Comparison of ENCODE assay signal across 9 mouse cellular contexts in the genomic region with DNA sequence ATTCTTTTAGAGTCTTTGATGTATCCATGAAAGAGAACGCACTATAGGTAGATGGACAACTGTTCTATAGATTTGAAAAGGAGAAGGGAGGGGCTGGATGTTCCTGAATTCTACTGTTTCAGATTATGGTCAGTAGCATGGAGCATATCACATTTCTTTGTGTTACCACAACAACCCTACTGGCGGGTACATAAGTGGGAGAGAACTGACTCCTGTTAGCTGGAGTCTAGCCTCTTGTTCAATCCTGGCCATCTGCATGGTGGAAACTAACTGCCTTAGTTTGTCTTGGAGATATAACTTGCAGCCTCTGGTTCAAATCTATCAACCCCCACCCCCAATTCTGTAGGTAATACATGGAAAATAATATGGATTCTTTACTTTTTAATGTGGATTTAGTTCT. TPM values are rescaled to one million over a fixed set of nuclear protein-coding genes. Genes with fewer than 3 reads are reported as not detected.
A peak's percentile ranks its signal among the peaks of the same experiment; 100 is the strongest.
DNase-seq lines count a peak whose midpoint lies in the region; ATAC-seq lines count a peak whose summit lies in the region.
"Had no signal": no experiment of that assay in that cellular context is flagged by ENCODE, and none has a peak within 500 bp of the region (broad histone marks: within the 10 kb centered on the region; RNA-seq: fewer than 3 reads in every experiment).

No protein-coding gene starts in this region.

- no peaks in the 10 kb centered on the region for H3K27me3 ChIP-seq in heart, embryonic 10.5 days (ENCODE audit: insufficient read depth, poor library complexity, severe bottlenecking)
- H3K27me3 ChIP-seq in hindbrain, embryonic 13.5 days: peaks cover 24% of the 10 kb centered on the region
- peaks cover 72% of the 10 kb centered on the region for H3K27me3 ChIP-seq in midbrain, embryonic 10.5 days (ENCODE audit: low read depth, poor library complexity, severe bottlenecking)

- no peaks in the 10 kb centered on the region for H3K36me3 ChIP-seq in heart, embryonic 10.5 days
- H3K36me3 ChIP-seq in hindbrain, embryonic 13.5 days: no peaks in the 10 kb centered on the region
- H3K36me3 ChIP-seq in midbrain, embryonic 10.5 days: no peaks in the 10 kb centered on the region

- H3K4me1 ChIP-seq in heart, embryonic 10.5 days: peaks cover 26% of the 10 kb centered on the region
- H3K4me1 ChIP-seq in brown adipose tissue, adult 24 weeks (ENCODE audit: control insufficient read depth, insufficient read depth, insufficient read length, low read length): no peaks in the 10 kb centered on the region
- peaks cover 40% of the 10 kb centered on the region for H3K4me1 ChIP-seq in hindbrain, embryonic 13.5 days (replicated peaks)
- H3K4me1 ChIP-seq in midbrain, embryonic 10.5 days: peaks cover 61% of the 10 kb centered on the region

- H3K9me3 ChIP-seq in heart, embryonic 10.5 days: no peaks in the 10 kb centered on the region
- H3K9me3 ChIP-seq in hindbrain, embryonic 13.5 days: no peaks in the 10 kb centered on the region
- no peaks in the 10 kb centered on the region for H3K9me3 ChIP-seq in midbrain, embryonic 10.5 days (replicated peaks)

- H3K4me2 ChIP-seq in hindbrain, embryonic 13.5 days: peak overlapping the region; percentile 65

- H3K9ac ChIP-seq in hindbrain, embryonic 13.5 days: no peak overlapping the region

- intact Hi-C loops in gastrocnemius, postnatal 36 days (cut with DNase I): loop anchor here (5.0 to 10.0 kb wide), 2 partner anchors 151 to 284 kb away; no protein-coding TSS in a partner anchor

- 54% methylated on average over 2 of the region's 2 CpGs for WGBS in heart, embryonic 10.5 days
- 36% methylated on average over 2 of the region's 2 CpGs for WGBS in hindbrain, embryonic 13.5 days
- 42% methylated on average over 2 of the region's 2 CpGs for WGBS in midbrain, embryonic 10.5 days

- H3K4me3 ChIP-seq in heart, embryonic 10.5 days: peak overlapping the region; percentile 61; the same call in 1 of the 2 replicates
- peak overlapping the region; percentile 20; the same call in 1 of the 2 replicates for H3K4me3 ChIP-seq in brown adipose tissue, adult 24 weeks (ENCODE audit: insufficient read depth, low read depth, low read length)
- peak overlapping the region; percentile 50 for H3K4me3 ChIP-seq in hindbrain, embryonic 13.5 days
- peak overlapping the region; percentile 62 for H3K4me3 ChIP-seq in midbrain, embryonic 10.5 days

- H3K27ac ChIP-seq in heart, embryonic 10.5 days: peak overlapping the region; percentile 62; the same call in 1 of the 2 replicates
- no peak overlapping the region for H3K27ac ChIP-seq in brown adipose tissue, adult 24 weeks (replicated peaks; ENCODE audit: low read depth, low read length)
- H3K27ac ChIP-seq in hindbrain, embryonic 13.5 days: peak overlapping the region; percentile 44
- H3K27ac ChIP-seq in midbrain, embryonic 10.5 days (replicated peaks): 0 out of 2 replicates have a peak overlapping the region, but pooled peaks have one; percentile 89

- no peak for ATAC-seq in hindbrain, embryonic 13.5 days (ENCODE audit: low FRiP score)

- no peak for DNase-seq in heart, embryonic 10.5 days (ENCODE audit: low spot score)
- no peak for DNase-seq in heart, adult 8-10 months (ENCODE audit: low spot score)
- DNase-seq in midbrain, embryonic 10.5 days (ENCODE audit: low spot score): no peak
- no peak for DNase-seq in gastrocnemius, adult 18-20 months (ENCODE audit: low spot score)
- no peak for DNase-seq in gastrocnemius, postnatal 36 days
- DNase-seq in right cerebral cortex, postnatal 36 days (ENCODE audit: low spot score in 2 of 2): no peak

RNA-seq across cellular contexts. Expression of gene Nfia, which starts 1.3 kb away (rescaled TPM):
- polyA plus RNA-seq in heart, embryonic 10.5 days (2016; fragmentation: Nextera tagmentation; extraction: Ambion mirVana): 14.4 and 19.6 TPM in 2 replicates
- 100 to 1,000 TPM; 109 to 137 (median 121) TPM for total RNA-seq in heart, adult 8-10 months (2022)
- 43.3 and 74.8 TPM in 2 replicates for polyA plus RNA-seq in brown adipose tissue, adult 24 weeks (2012; ENCODE audit: insufficient read depth, insufficient read length, missing spikeins)
- 48.1 and 53.2 TPM in 2 replicates for polyA plus RNA-seq in hindbrain, embryonic 13.5 days (2015; fragmentation: Nextera tagmentation; extraction: Ambion mirVana)
- polyA plus RNA-seq in midbrain, embryonic 10.5 days (2016; fragmentation: Nextera tagmentation; extraction: Ambion mirVana): 5.9 and 13.3 TPM in 2 replicates
- 10 to 100 TPM; 56.3 to 56.9 TPM for total RNA-seq in gastrocnemius, adult 18-20 months (2021)
- total RNA-seq in gastrocnemius, postnatal 36 days (2021): 10 to 100 TPM; 56.2 to 61.5 TPM

RNA-seq across cellular contexts. Expression of gene E130114P18Rik, which starts 4.1 kb away (rescaled TPM):
- 0.33 and 1.1 TPM in 2 replicates for polyA plus RNA-seq in heart, embryonic 10.5 days (2016; fragmentation: Nextera tagmentation; extraction: Ambion mirVana)
- total RNA-seq in heart, adult 8-10 months (2022): under 1 TPM in 2 of 4 experiments, not detected in 2; 0.23 to 0.41 TPM
- not detected in 2 replicates for polyA plus RNA-seq in brown adipose tissue, adult 24 weeks (2012; ENCODE audit: insufficient read depth, insufficient read length, missing spikeins)
- 34.2 and 37.0 TPM in 2 replicates for polyA plus RNA-seq in hindbrain, embryonic 13.5 days (2015; fragmentation: Nextera tagmentation; extraction: Ambion mirVana)
- 2.7 and 3.9 TPM in 2 replicates for polyA plus RNA-seq in midbrain, embryonic 10.5 days (2016; fragmentation: Nextera tagmentation; extraction: Ambion mirVana)
- under 1 TPM in 1 of 2 experiments, not detected in 1; 0.21 TPM for total RNA-seq in gastrocnemius, adult 18-20 months (2021)
- total RNA-seq in gastrocnemius, postnatal 36 days (2021): under 1 TPM in 1 of 2 experiments, not detected in 1; 0.26 TPM
- polyA plus RNA-seq: C2C12 had no signal
